Mouse (Mus musculus): ENCODE data around the gene Per1.

The Per1 gene

GRCm38 (mm10) chr11:69065394-69065925 is 29.6 kb upstream of the Per1 start:
- DNase-seq: no peak

GRCm38 (mm10) chr11:69066163-69066861 is 28.7 kb upstream of the Per1 start:
- no peak for DNase-seq

DNA sequence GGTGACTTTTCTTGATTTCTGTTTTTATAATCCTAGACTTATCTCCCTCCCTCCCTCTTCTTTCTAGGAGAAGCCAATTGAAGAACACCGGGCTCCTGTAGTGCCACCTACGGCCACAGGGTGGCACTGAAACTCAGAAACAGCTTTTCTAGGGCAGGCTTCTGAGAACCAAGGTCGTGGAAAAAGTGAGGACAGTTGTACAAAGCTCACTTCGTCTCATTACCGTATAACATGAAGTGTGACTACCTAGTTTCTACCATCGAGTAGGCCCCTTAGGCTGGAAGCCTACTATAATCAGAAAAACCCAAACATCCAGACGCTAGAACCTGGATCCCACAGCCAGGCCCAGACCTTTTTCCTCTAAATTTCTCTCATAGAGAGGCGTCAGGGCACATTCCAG is 28.1 kb upstream of the Per1 start:
- peak; percentile 94 for DNase-seq

- no peak for DNase-seq
Measured at GRCm38 (mm10) chr11:69067601-69068000, 27.4 kb upstream of the Per1 start.

- peak; percentile 45 for DNase-seq
Measured at GRCm38 (mm10) chr11:69070093-69070492, 24.9 kb upstream of the Per1 start.

GRCm38 (mm10) chr11:69070590-69071222 is 24.3 kb upstream of the Per1 start, which contains the start of gene Tmem107:
Tmem107 (plus strand) TSS chr11:69070806.
- peak; percentile 95 for DNase-seq

DNA sequence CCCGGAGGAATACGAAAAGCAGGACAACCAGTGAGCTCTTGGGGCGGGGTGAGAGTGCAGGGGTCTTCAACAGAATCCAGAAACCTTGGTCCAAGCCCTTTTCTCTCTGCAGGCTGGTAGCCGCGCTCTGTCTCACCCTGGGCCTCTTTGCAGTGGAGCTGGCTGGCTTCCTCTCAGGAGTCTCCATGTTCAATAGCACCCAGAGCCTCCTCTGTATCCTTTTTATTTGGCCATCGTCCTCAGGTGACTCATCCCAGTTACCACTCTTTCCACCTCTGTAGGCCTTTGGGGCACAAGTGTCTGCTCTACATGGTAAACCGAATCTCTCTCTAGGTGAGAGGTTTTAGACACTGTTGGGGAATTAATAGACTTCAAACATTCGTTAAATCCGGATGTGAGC is 23.8 kb upstream of the Per1 start:
- DNase-seq: no peak

DNA sequence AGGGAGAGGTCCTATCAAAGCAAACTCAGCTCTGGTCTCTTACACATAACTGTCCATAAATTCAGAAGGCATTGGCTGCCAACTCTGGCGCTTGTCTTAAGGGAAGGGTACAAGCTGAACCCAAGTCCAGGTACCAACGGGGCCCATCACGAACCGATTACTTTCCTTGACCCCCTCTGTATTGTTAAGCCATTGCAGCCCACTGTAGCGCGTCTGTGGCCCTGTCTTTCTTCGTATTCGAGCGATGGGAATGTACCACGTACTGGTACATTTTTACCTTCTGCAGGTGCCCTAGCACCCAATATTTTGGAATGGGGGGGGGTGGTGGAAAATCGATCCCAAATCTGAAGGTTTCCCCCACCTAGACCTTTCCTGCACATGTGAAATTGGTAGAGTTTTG is 22.8 kb upstream of the Per1 start:
- DNase-seq: no peak

GRCm38 (mm10) chr11:69072666-69073064 is 22.4 kb upstream of the Per1 start:
- peak; percentile 6 for DNase-seq

DNA sequence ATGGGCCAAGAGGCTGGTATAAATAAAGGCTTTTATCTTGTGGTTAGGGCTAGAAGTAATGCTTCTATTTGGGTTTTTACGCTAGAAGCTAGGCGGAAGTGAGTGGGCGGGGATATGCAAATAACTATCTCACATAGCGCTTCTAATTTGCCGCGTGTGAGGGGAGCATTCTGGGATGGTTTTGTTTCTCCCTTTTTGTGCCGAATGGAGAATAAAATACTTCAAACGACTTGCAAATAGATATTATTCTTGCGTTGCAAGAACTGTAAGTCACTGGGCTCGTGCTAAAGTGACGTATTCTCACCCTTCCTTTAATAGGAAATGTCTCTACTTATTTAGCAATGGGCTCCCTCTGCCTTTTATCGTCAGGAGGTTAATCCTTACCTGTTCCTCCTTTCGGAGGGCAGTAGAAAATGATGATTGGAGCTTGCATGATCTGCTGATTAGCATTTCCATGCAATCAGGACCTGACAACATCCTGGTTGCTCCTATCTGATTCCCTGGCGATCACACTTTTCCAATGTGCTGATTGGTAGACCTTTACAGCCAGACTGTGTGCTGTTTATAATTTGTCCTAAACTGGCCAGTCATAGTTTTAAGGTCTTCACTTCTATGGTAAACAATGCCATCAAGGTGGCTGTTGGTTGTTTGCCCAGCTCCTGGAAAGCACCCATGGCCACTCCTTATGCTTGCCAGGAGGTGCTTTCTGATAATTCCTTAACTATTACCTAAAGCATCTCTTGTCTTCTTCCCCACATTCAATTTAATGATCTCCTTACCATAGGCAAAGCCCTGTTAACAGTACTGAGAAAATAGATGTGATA is 21.7 kb upstream of the Per1 start:
- DNase-seq: peak; percentile 82

GRCm38 (mm10) chr11:69073951-69074775 is 20.9 kb upstream of the Per1 start:
- no peak for DNase-seq

DNA sequence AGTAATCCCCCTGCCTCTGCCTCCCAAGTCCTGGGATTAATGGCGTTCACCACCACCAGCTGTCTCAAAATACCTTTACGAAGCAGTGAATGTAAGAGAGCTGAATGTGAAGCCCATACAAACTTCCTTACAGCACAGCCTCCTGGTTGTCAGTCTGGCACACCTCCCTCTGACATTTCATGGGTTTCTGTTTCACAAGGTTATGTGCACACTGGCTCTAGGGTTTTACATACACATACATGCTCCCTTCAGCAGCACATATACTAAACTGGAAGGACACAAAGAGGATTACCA is 20.3 kb upstream of the Per1 start:
- DNase-seq: no peak

- DNase-seq: no peak
Measured at GRCm38 (mm10) chr11:69075764-69076479, 19.1 kb upstream of the Per1 start.

DNA sequence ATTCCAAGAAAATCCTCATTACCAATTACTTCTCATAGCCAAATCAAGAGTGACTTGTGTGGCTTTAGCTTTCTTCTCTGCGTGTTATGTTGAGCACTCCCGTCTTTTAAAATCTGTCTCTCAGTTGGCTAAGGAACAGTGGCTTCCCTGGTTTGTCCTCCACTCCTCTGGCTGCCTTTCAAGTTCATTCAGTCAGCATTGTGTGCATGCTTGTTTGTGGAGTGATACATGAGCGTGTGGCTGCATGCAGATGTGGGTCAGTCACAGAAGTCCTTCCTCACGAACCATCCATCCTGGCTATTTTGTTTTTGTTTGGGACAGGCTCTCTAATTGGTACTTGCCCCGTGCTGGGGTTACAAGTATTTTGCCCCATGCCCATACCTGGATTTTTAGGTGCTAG is 18.4 kb upstream of the Per1 start:
- no peak for DNase-seq

DNA sequence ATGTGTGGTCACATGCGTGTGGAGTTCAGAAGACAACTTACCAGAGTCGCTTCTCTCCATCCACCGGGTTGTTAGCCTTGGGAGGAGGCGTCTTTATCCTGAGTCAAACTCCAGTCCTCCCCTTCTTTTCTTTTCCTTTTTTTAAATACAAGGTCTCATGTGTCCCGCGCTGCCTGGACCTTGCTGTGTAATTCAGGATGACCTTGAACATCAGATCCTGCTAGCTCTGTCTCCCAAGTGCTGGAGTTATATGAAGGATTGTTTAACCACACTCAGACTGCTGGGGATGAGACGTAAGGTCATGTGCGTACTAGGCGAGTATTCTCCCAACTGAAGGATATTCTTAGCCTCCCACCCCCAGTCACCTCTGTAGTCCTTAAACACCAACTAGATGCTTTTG is 17.7 kb upstream of the Per1 start:
- DNase-seq: no peak

DNA sequence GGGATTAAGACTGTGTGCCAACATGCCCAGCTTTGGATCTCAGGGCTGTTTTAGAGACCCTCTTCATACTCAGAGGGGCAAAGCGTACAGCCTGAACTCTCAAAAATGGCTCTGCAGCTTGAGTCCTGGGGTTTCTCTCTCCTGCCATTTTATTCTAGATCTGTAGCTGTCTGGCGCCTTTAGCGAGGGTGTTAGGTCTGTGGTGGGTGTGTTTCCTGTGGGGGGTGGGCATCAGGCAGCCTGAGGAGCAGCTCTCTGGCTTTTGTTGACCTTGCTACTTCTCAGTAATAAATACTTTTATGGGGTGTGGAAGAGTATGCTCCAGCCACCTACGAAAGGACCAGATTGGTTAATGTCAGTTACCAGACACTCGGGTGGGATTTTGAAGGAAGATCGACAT is 17.0 kb upstream of the Per1 start:
- no peak for DNase-seq

DNA sequence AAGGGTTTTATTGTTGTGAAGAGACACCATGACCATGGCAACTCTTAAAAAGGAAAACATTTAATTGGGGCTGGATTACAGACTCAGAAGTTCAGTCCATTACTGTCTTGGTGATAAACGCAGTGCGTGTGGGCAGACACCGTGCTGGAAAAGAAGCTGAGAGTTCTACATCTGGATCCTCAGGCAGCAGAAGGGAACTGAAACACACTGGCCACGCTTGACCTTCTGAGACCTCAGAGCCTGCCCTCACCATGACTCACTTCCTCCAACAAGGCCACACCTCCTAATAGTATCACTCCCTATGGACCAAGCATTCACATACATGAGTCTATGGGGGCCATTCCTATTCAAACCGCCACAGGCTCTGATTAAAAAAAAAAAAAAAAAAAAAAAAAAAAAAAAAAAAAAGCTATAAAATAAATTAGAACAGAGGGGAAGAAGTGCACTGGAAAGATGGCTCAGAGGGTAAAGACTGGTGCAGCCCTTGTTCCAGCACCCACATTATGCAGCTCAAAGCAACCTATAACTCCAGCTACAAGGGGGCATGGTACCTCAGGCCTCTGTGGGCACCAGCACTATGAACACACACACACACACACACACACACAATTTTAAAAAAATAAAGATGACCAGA is 16.1 kb upstream of the Per1 start:
- no peak for DNase-seq

DNA sequence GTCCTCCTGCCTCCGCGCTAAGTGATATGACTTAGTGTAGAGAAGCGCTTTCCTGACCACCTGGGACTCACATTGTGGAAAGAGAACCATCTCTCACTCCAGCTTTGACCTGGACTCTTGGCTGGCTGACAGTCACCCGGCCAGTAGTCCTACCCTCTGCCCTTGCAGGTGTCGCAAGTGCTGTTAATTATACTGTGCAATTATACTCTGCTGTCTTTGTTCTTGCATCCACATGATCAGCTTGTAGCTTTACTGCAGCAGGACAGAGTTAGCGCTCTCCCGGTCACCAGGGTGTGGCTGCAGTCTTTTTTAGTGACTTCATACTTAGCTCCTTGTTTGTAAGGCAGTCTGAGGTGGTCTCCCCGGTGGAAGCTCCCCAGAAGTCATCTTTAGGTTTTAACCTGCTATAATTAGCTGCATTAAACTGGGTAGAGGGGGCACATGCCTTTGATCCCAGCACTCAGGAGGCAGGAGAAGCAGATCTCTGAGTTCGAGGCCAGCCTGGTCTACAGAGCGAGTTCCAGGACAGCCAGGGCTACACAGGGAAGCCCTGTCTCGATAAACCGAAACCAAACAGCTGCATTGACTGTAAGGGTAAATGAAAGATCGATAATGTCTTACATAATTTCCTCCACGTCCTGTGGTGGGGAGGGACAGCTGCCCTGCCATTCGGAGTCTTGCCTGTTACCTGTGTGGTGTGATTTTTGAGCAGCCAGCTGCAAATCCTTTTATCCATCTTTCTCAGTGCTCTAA is 14.7 kb upstream of the Per1 start:
- no peak for DNase-seq

DNA sequence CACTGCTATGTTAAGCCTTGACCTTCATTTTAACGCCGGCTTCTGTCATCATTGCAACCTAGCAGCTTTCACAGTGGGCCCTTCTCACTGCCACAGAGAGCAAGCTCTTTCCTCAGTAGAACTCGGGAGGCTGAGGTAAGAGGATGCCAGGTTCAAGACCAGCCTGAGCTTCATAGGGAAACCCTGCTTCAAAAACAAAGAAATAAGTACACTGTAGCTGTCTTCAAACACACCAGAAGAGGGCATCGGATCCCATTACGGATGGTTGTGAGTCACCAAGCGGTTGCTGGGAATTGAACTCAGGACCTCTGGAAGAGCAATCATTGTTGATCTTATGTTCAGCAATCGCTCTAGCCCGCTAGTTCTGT is 14.2 kb upstream of the Per1 start:
- DNase-seq: no peak

DNA sequence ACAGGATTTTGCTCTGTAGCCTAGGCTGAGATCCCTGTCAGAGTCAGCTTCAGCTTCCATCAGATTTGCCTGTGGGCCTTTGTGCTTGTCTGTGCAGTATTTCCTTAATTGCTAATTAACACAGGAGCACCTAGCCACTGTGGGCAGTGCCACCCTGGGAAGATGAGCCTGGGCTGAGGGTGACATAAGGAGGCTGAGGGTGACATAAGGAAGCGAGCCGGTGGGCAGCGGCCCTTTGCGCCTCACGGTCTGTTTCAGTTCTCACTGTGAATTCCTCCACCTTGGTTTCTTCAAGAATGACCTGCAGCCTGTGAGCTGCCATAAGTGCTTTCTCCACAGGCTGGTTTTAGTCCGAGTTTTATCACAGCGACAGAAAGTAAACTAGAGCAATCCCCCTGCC is 13.4 kb upstream of the Per1 start:
- no peak for DNase-seq

DNA sequence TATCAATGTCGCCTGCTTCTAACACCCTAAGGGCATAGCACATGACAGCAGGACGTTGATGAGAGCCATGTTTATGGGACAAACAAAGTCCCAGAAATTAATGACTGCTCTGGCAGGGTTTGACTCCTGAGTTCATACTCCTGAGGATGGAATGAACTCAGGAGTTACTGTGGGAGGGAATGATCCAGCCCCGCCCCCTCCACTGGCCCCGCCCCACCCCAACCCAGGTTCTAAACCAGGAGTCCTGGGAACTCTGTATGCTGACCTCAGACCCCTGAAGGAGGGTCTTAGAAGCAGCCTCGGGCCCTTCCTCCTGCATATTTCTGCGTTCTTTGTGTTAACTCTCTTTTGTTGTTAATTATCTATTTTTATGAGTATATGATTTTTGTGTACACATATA is 9.4 kb upstream of the Per1 start:
- DNase-seq: no peak

All from kidney, adult 18-20 months (tissue).